Mouse (Mus musculus) liver, embryonic 14.5 days (tissue): ENCODE measurements at regions not wholly inside any gene's neighbourhood (a gene's known extent, or its start where the extent isn't known, plus 50 kb on each side); places are given as distances from the start of the nearest gene placed in this dataset.

Source experiments
- CTCF ChIP-seq: IDR thresholded peaks from 2 replicates; pipeline ENCODE4 v1.5.1; 2016; ENCODE audit warnings: antibody characterized with exemption, low read depth, control low read depth
- EP300 ChIP-seq: IDR thresholded peaks from 2 replicates; pipeline ENCODE4 v1.6.1; 2016; ENCODE audit warnings: antibody characterized with exemption, low read depth

DNA sequence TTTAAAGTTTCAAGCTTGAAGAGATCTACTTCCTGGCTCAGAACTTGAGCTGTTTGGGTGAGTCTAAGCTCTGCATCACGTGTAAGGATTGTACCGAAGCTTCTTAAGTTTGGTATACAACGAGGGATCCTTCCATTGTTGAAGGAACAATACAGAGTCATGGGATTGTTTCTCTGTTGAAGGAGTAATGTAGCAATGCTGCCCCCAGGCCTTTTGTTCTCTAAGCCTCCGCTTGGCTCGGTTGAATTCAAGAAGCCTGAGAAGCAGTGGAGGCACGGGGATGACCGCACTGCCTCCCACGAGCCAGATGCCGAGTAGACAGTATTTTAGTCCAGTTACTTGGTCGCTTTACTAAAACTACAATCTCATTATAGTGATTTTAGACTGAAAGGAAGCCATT, 90.9 kb upstream of the Nampt start:
- no peak for TF ChIP-seq CTCF
- TF ChIP-seq EP300 = no peak
